Mouse (Mus musculus): ENCODE data around the gene Snx14. TPM values are rescaled to one million over a fixed set of nuclear protein-coding genes. Genes with fewer than 3 reads are reported as not detected.

The Snx14 gene
- polyA plus RNA-seq, 1 experiment from 2014 or later = 30.6 TPM

DNA sequence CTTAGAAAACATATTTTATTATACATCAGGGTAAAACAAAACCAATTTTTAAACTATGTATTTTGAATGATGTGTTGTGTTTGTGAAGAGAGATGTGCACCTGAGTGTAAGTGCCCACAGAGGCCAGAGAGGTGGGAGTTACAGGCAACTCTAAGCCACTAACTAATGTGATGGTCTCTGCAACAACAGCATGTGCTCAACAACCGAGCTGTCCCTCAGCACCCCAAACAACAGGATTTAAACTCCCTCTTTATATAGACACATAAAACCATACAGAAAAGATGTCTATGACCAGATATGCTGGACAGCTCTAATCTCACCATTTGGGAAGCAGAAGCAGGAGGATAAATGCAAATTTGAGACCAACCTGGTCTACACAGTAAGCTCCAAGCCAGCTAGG, 58.2 kb downstream of the Snx14 start:
- Histone ChIP-seq H3K36me3 (ENCODE audit: control insufficient read depth, insufficient read depth, low read length) (peaks cover 72% of the 10 kb centered on the region), H3K4me3 (ENCODE audit: control insufficient read depth in 1 of 2, insufficient read depth in 1 of 2, low read depth in 1 of 2, low read length in 2 of 2) (no peak overlapping the region), H3K4me2 (ENCODE audit: low read length) (no peak overlapping the region), H3K27me3 (ENCODE audit: control insufficient read depth, insufficient read depth, low read length) (no peaks in the 10 kb centered on the region), H3K4me1 (ENCODE audit: control insufficient read depth in 2 of 2, insufficient read depth in 2 of 2, low read length in 2 of 2) (no peaks in the 10 kb centered on the region), H3K9ac (ENCODE audit: low read length) (no peak overlapping the region), H3K9me3 (ENCODE audit: control insufficient read depth, low read length) (no peaks in the 10 kb centered on the region), H3K27ac (replicated peaks in 1 of 2; ENCODE audit: control insufficient read depth in 1 of 2, insufficient read depth in 1 of 2, low read depth in 2 of 2, low read length in 2 of 2) (no peak overlapping the region)
- WGBS = 70% methylated on average over 1 of the region's 1 CpGs
- ATAC-seq (ENCODE audit: insufficient number of reproducible peaks, insufficient read depth, low FRiP score, low read depth) = no peak

DNA sequence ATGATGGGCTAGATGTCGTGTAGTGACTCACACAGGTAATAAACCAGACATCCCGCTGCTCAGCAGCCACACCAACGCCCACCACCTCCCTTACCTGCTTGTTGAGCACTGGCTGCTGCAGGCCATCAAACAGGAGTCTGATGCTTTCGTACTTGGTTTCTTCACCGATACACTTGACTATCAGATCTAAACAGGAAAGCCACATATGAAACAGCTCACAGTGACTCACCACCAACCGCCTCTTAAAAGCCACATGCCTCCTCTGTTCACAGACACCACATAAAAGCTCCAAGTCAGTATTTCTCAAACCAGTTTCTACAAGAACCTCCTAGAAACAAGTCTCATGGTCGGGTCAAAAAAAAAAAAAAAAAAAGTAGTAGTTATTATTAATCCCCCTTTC, 58.7 kb downstream of the Snx14 start:
- WGBS = 76% methylated on average over 7 of the region's 7 CpGs
- Histone ChIP-seq H3K4me1 (ENCODE audit: control insufficient read depth in 2 of 2, insufficient read depth in 2 of 2, low read length in 2 of 2) (no peaks in the 10 kb centered on the region), H3K27me3 (ENCODE audit: control insufficient read depth, insufficient read depth, low read length) (no peaks in the 10 kb centered on the region), H3K4me3 (ENCODE audit: control insufficient read depth in 1 of 2, insufficient read depth in 1 of 2, low read depth in 1 of 2, low read length in 2 of 2) (no peak overlapping the region), H3K9ac (ENCODE audit: low read length) (no peak overlapping the region), H3K9me3 (ENCODE audit: control insufficient read depth, low read length) (no peaks in the 10 kb centered on the region), H3K36me3 (ENCODE audit: control insufficient read depth, insufficient read depth, low read length) (peaks cover 68% of the 10 kb centered on the region), H3K4me2 (ENCODE audit: low read length) (no peak overlapping the region), H3K27ac (replicated peaks in 1 of 2; ENCODE audit: control insufficient read depth in 1 of 2, insufficient read depth in 1 of 2, low read depth in 2 of 2, low read length in 2 of 2) (no peak overlapping the region)
- no peak for ATAC-seq (ENCODE audit: insufficient number of reproducible peaks, insufficient read depth, low FRiP score, low read depth)

GRCm38 (mm10) chr9:88379057-88379456, 59.7 kb downstream of the Snx14 start:
- 71% methylated on average over 3 of the region's 3 CpGs for WGBS
- no peak overlapping the region for H3K9ac ChIP-seq (ENCODE audit: low read length)

GRCm38 (mm10) chr9:88377483-88377882, 61.3 kb downstream of the Snx14 start:
- H3K27me3 ChIP-seq (ENCODE audit: control insufficient read depth, insufficient read depth, low read length) = no peaks in the 10 kb centered on the region
- H3K4me2 ChIP-seq (ENCODE audit: low read length) = no peak overlapping the region
- no peak overlapping the region for H3K27ac ChIP-seq (replicated peaks in 1 of 2; ENCODE audit: control insufficient read depth in 1 of 2, insufficient read depth in 1 of 2, low read depth in 2 of 2, low read length in 2 of 2)
- ATAC-seq (ENCODE audit: insufficient number of reproducible peaks, insufficient read depth, low FRiP score, low read depth) = no peak
- no peaks in the 10 kb centered on the region for H3K9me3 ChIP-seq (ENCODE audit: control insufficient read depth, low read length)
- H3K9ac ChIP-seq (ENCODE audit: low read length) = no peak overlapping the region
- 90% methylated on average over 5 of the region's 5 CpGs for WGBS
- H3K36me3 ChIP-seq (ENCODE audit: control insufficient read depth, insufficient read depth, low read length) = peaks cover 56% of the 10 kb centered on the region
- no peaks in the 10 kb centered on the region for H3K4me1 ChIP-seq (ENCODE audit: control insufficient read depth in 2 of 2, insufficient read depth in 2 of 2, low read length in 2 of 2)
- H3K4me3 ChIP-seq (ENCODE audit: control insufficient read depth in 1 of 2, insufficient read depth in 1 of 2, low read depth in 1 of 2, low read length in 2 of 2) = no peak overlapping the region

More at GRCm38 (mm10) chr9:88379057-88379456, 59.7 kb downstream of the Snx14 start:
- H3K4me2 ChIP-seq (ENCODE audit: low read length) = no peak overlapping the region
- H3K9me3 ChIP-seq (ENCODE audit: control insufficient read depth, low read length) = no peaks in the 10 kb centered on the region
- no peak for ATAC-seq (ENCODE audit: insufficient number of reproducible peaks, insufficient read depth, low FRiP score, low read depth)
- H3K27ac ChIP-seq (replicated peaks in 1 of 2; ENCODE audit: control insufficient read depth in 1 of 2, insufficient read depth in 1 of 2, low read depth in 2 of 2, low read length in 2 of 2) = no peak overlapping the region
- peaks cover 67% of the 10 kb centered on the region for H3K36me3 ChIP-seq (ENCODE audit: control insufficient read depth, insufficient read depth, low read length)
- no peak overlapping the region for H3K4me3 ChIP-seq (ENCODE audit: control insufficient read depth in 1 of 2, insufficient read depth in 1 of 2, low read depth in 1 of 2, low read length in 2 of 2)
- H3K27me3 ChIP-seq (ENCODE audit: control insufficient read depth, insufficient read depth, low read length) = no peaks in the 10 kb centered on the region
- no peaks in the 10 kb centered on the region for H3K4me1 ChIP-seq (ENCODE audit: control insufficient read depth in 2 of 2, insufficient read depth in 2 of 2, low read length in 2 of 2)

- Histone ChIP-seq H3K4me3 (ENCODE audit: control insufficient read depth in 1 of 2, insufficient read depth in 1 of 2, low read depth in 1 of 2, low read length in 2 of 2) (no peak overlapping the region), H3K4me2 (ENCODE audit: low read length) (no peak overlapping the region), H3K9ac (ENCODE audit: low read length) (no peak overlapping the region), H3K9me3 (ENCODE audit: control insufficient read depth, low read length) (no peaks in the 10 kb centered on the region), H3K36me3 (ENCODE audit: control insufficient read depth, insufficient read depth, low read length) (peaks cover 41% of the 10 kb centered on the region), H3K4me1 (ENCODE audit: control insufficient read depth in 2 of 2, insufficient read depth in 2 of 2, low read length in 2 of 2) (no peaks in the 10 kb centered on the region), H3K27me3 (ENCODE audit: control insufficient read depth, insufficient read depth, low read length) (no peaks in the 10 kb centered on the region), H3K27ac (replicated peaks in 1 of 2; ENCODE audit: control insufficient read depth in 1 of 2, insufficient read depth in 1 of 2, low read depth in 2 of 2, low read length in 2 of 2) (no peak overlapping the region)
- ATAC-seq (ENCODE audit: insufficient number of reproducible peaks, insufficient read depth, low FRiP score, low read depth) = no peak
- WGBS = 46% methylated on average over 2 of the region's 2 CpGs
Observed at GRCm38 (mm10) chr9:88373001-88373400, 65.8 kb downstream of the Snx14 start.

DNA sequence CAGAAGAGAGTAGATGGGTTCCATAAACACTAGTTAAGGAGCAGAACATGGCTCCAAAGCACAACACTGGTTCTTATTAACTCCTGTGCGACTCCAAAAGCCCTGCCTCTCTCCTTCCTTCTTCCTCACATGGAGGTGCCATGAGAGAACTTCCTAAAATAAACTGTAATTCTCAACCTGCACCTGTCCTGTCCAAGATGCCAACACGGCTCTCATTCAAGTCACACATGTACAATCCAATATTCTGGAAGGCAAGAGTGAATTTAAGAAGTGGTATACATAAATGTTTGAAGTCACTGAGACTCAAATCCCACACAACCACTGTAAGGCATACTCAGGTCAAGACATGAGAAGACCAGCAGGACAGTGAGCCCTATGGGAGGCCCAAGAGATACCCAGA, 67.6 kb downstream of the Snx14 start:
- Histone ChIP-seq H3K27ac (replicated peaks in 1 of 2; ENCODE audit: control insufficient read depth in 1 of 2, insufficient read depth in 1 of 2, low read depth in 2 of 2, low read length in 2 of 2) (no peak overlapping the region), H3K27me3 (ENCODE audit: control insufficient read depth, insufficient read depth, low read length) (no peaks in the 10 kb centered on the region), H3K36me3 (ENCODE audit: control insufficient read depth, insufficient read depth, low read length) (peaks cover 31% of the 10 kb centered on the region), H3K9me3 (ENCODE audit: control insufficient read depth, low read length) (no peaks in the 10 kb centered on the region), H3K4me2 (ENCODE audit: low read length) (no peak overlapping the region), H3K9ac (ENCODE audit: low read length) (no peak overlapping the region), H3K4me3 (ENCODE audit: control insufficient read depth in 1 of 2, insufficient read depth in 1 of 2, low read depth in 1 of 2, low read length in 2 of 2) (no peak overlapping the region), H3K4me1 (ENCODE audit: control insufficient read depth in 2 of 2, insufficient read depth in 2 of 2, low read length in 2 of 2) (no peaks in the 10 kb centered on the region)
- 93% methylated on average over 2 of the region's 2 CpGs for WGBS
- ATAC-seq (ENCODE audit: insufficient number of reproducible peaks, insufficient read depth, low FRiP score, low read depth) = no peak

- Histone ChIP-seq H3K4me1 (ENCODE audit: control insufficient read depth in 2 of 2, insufficient read depth in 2 of 2, low read length in 2 of 2) (no peaks in the 10 kb centered on the region), H3K9ac (ENCODE audit: low read length) (no peak overlapping the region), H3K27ac (replicated peaks in 1 of 2; ENCODE audit: control insufficient read depth in 1 of 2, insufficient read depth in 1 of 2, low read depth in 2 of 2, low read length in 2 of 2) (no peak overlapping the region), H3K4me2 (ENCODE audit: low read length) (no peak overlapping the region), H3K4me3 (ENCODE audit: control insufficient read depth in 1 of 2, insufficient read depth in 1 of 2, low read depth in 1 of 2, low read length in 2 of 2) (no peak overlapping the region), H3K9me3 (ENCODE audit: control insufficient read depth, low read length) (no peaks in the 10 kb centered on the region), H3K27me3 (ENCODE audit: control insufficient read depth, insufficient read depth, low read length) (no peaks in the 10 kb centered on the region), H3K36me3 (ENCODE audit: control insufficient read depth, insufficient read depth, low read length) (peaks cover 34% of the 10 kb centered on the region)
- ATAC-seq (ENCODE audit: insufficient number of reproducible peaks, insufficient read depth, low FRiP score, low read depth) = no peak
- WGBS = 68% methylated on average over 2 of the region's 2 CpGs
Observed at GRCm38 (mm10) chr9:88369666-88370065, 69.1 kb downstream of the Snx14 start.

GRCm38 (mm10) chr9:88368476-88368875, 70.3 kb downstream of the Snx14 start:
- H3K36me3 ChIP-seq (ENCODE audit: control insufficient read depth, insufficient read depth, low read length) = peaks cover 41% of the 10 kb centered on the region

More at GRCm38 (mm10) chr9:88368476-88368875, 70.3 kb downstream of the Snx14 start:
- Histone ChIP-seq H3K27ac (replicated peaks in 1 of 2; ENCODE audit: control insufficient read depth in 1 of 2, insufficient read depth in 1 of 2, low read depth in 2 of 2, low read length in 2 of 2) (no peak overlapping the region), H3K4me2 (ENCODE audit: low read length) (no peak overlapping the region), H3K9ac (ENCODE audit: low read length) (no peak overlapping the region), H3K4me1 (ENCODE audit: control insufficient read depth in 2 of 2, insufficient read depth in 2 of 2, low read length in 2 of 2) (no peaks in the 10 kb centered on the region), H3K4me3 (ENCODE audit: control insufficient read depth in 1 of 2, insufficient read depth in 1 of 2, low read depth in 1 of 2, low read length in 2 of 2) (no peak overlapping the region), H3K9me3 (ENCODE audit: control insufficient read depth, low read length) (no peaks in the 10 kb centered on the region), H3K27me3 (ENCODE audit: control insufficient read depth, insufficient read depth, low read length) (no peaks in the 10 kb centered on the region)
- 87% methylated on average over 5 of the region's 5 CpGs for WGBS
- no peak for ATAC-seq (ENCODE audit: insufficient number of reproducible peaks, insufficient read depth, low FRiP score, low read depth)

All from heart, embryonic 14.5 days (tissue).